Mouse (Mus musculus): ENCODE measurements around the gene Brip1. TPM values are rescaled to one million over a fixed set of nuclear protein-coding genes. Genes with fewer than 3 reads are reported as not detected.

The Brip1 gene
- polyA plus RNA-seq, 1 experiment from 2014 or later, result 0.60 TPM

GRCm38 (mm10) chr11:86059123-86059522 lies 141.9 kb downstream of the Brip1 start:
- Histone ChIP-seq H3K27me3 (replicated peaks) (no peaks in the 10 kb centered on the region), H3K4me3 (replicated peaks) (no peak overlapping the region), H3K36me3 (no peaks in the 10 kb centered on the region), H3K9me3 (replicated peaks) (no peaks in the 10 kb centered on the region), H3K4me2 (no peak overlapping the region), H3K4me1 (no peaks in the 10 kb centered on the region), H3K9ac (replicated peaks) (no peak overlapping the region), H3K27ac (replicated peaks) (no peak overlapping the region)
- no peak for ATAC-seq (ENCODE audit: low FRiP score)
- 77% methylated on average over 4 of the region's 4 CpGs for WGBS

GRCm38 (mm10) chr11:86055806-86056205 lies 145.2 kb downstream of the Brip1 start:
- Histone ChIP-seq H3K36me3 (no peaks in the 10 kb centered on the region), H3K9ac (replicated peaks) (no peak overlapping the region), H3K4me1 (no peaks in the 10 kb centered on the region), H3K27ac (replicated peaks) (no peak overlapping the region), H3K9me3 (replicated peaks) (no peaks in the 10 kb centered on the region), H3K4me3 (replicated peaks) (no peak overlapping the region), H3K4me2 (no peak overlapping the region), H3K27me3 (replicated peaks) (no peaks in the 10 kb centered on the region)
- no peak for ATAC-seq (ENCODE audit: low FRiP score)
- WGBS, result 80% methylated on average over 7 of the region's 7 CpGs

- H3K27ac ChIP-seq (replicated peaks), result no peak overlapping the region
- ATAC-seq (ENCODE audit: low FRiP score), result no peak
- H3K9ac ChIP-seq (replicated peaks), result no peak overlapping the region
- H3K4me2 ChIP-seq, result no peak overlapping the region
- no peak overlapping the region for H3K4me3 ChIP-seq (replicated peaks)
- 7% methylated on average over 6 of the region's 6 CpGs for WGBS
- H3K4me1 ChIP-seq, result peaks cover 6% of the 10 kb centered on the region; the same call in 1 of the 2 replicates
- H3K27me3 ChIP-seq (replicated peaks), result no peaks in the 10 kb centered on the region
- no peaks in the 10 kb centered on the region for H3K36me3 ChIP-seq
- H3K9me3 ChIP-seq (replicated peaks), result no peaks in the 10 kb centered on the region
Observed at GRCm38 (mm10) chr11:86051383-86051782, 149.6 kb downstream of the Brip1 start.

GRCm38 (mm10) chr11:86050430-86051280 lies 150.3 kb downstream of the Brip1 start:
- Histone ChIP-seq H3K27me3 (replicated peaks) (no peaks in the 10 kb centered on the region), H3K9ac (replicated peaks) (no peak overlapping the region), H3K4me3 (replicated peaks) (no peak overlapping the region), H3K27ac (replicated peaks) (no peak overlapping the region), H3K36me3 (no peaks in the 10 kb centered on the region), H3K9me3 (replicated peaks) (no peaks in the 10 kb centered on the region), H3K4me2 (no peak overlapping the region), H3K4me1 (peaks cover 6% of the 10 kb centered on the region; the same call in 1 of the 2 replicates)
- no peak for ATAC-seq (ENCODE audit: low FRiP score)
- 81% methylated on average over 8 of the region's 8 CpGs for WGBS

GRCm38 (mm10) chr11:86039994-86040393 lies 161.0 kb downstream of the Brip1 start:
- no peaks in the 10 kb centered on the region for H3K9me3 ChIP-seq (replicated peaks)
- no peak for ATAC-seq (ENCODE audit: low FRiP score)
- 77% methylated on average over 5 of the region's 5 CpGs for WGBS
- H3K27me3 ChIP-seq (replicated peaks), result no peaks in the 10 kb centered on the region
- H3K27ac ChIP-seq (replicated peaks), result no peak overlapping the region
- no peaks in the 10 kb centered on the region for H3K36me3 ChIP-seq
- H3K4me1 ChIP-seq, result 0 out of 2 replicates have a peak, but pooled peaks cover 9% of the 10 kb centered on the region
- H3K4me3 ChIP-seq (replicated peaks), result no peak overlapping the region
- no peak overlapping the region for H3K4me2 ChIP-seq
- no peak overlapping the region for H3K9ac ChIP-seq (replicated peaks)

GRCm38 (mm10) chr11:86039355-86039754 lies 161.6 kb downstream of the Brip1 start:
- 0 out of 2 replicates have a peak, but pooled peaks cover 9% of the 10 kb centered on the region for H3K4me1 ChIP-seq
- H3K4me2 ChIP-seq, result no peak overlapping the region
- no peaks in the 10 kb centered on the region for H3K9me3 ChIP-seq (replicated peaks)
- H3K27ac ChIP-seq (replicated peaks), result no peak overlapping the region
- WGBS, result 37% methylated on average over 8 of the region's 8 CpGs
- H3K9ac ChIP-seq (replicated peaks), result no peak overlapping the region
- ATAC-seq (ENCODE audit: low FRiP score), result no peak
- H3K27me3 ChIP-seq (replicated peaks), result no peaks in the 10 kb centered on the region
- H3K4me3 ChIP-seq (replicated peaks), result no peak overlapping the region
- H3K36me3 ChIP-seq, result no peaks in the 10 kb centered on the region

- Histone ChIP-seq H3K4me2 (no peak overlapping the region), H3K4me3 (replicated peaks) (no peak overlapping the region), H3K27ac (replicated peaks) (no peak overlapping the region), H3K4me1 (0 out of 2 replicates have a peak, but pooled peaks cover 9% of the 10 kb centered on the region), H3K27me3 (replicated peaks) (no peaks in the 10 kb centered on the region), H3K36me3 (no peaks in the 10 kb centered on the region), H3K9me3 (replicated peaks) (no peaks in the 10 kb centered on the region), H3K9ac (replicated peaks) (no peak overlapping the region)
- WGBS, result 67% methylated on average over 13 of the region's 13 CpGs
- ATAC-seq (ENCODE audit: low FRiP score), result no peak
Observed at GRCm38 (mm10) chr11:86038701-86039100, 162.3 kb downstream of the Brip1 start.

- Histone ChIP-seq H3K4me1 (peaks cover 3% of the 10 kb centered on the region; the same call in 1 of the 2 replicates), H3K9me3 (replicated peaks) (no peaks in the 10 kb centered on the region), H3K4me2 (no peak overlapping the region), H3K27me3 (replicated peaks) (no peaks in the 10 kb centered on the region), H3K36me3 (no peaks in the 10 kb centered on the region), H3K27ac (replicated peaks) (no peak overlapping the region), H3K9ac (replicated peaks) (no peak overlapping the region), H3K4me3 (replicated peaks) (no peak overlapping the region)
- no peak for ATAC-seq (ENCODE audit: low FRiP score)
- 80% methylated on average over 4 of the region's 4 CpGs for WGBS
Observed at GRCm38 (mm10) chr11:86032910-86033309, 168.1 kb downstream of the Brip1 start.

- no peak overlapping the region for H3K9ac ChIP-seq (replicated peaks)
- no peaks in the 10 kb centered on the region for H3K9me3 ChIP-seq (replicated peaks)
- no peak for ATAC-seq (ENCODE audit: low FRiP score)
- no peaks in the 10 kb centered on the region for H3K27me3 ChIP-seq (replicated peaks)
- peaks cover 13% of the 10 kb centered on the region for H3K4me1 ChIP-seq
- no peak overlapping the region for H3K4me3 ChIP-seq (replicated peaks)
- WGBS, result 46% methylated on average over 5 of the region's 5 CpGs
- no peaks in the 10 kb centered on the region for H3K36me3 ChIP-seq
- H3K4me2 ChIP-seq, result no peak overlapping the region
- no peak overlapping the region for H3K27ac ChIP-seq (replicated peaks)
Observed at GRCm38 (mm10) chr11:86028034-86028433, 173.0 kb downstream of the Brip1 start.

- no peaks in the 10 kb centered on the region for H3K9me3 ChIP-seq (replicated peaks)
- H3K4me1 ChIP-seq, result peaks cover 13% of the 10 kb centered on the region
- no peak for ATAC-seq (ENCODE audit: low FRiP score)
- H3K27me3 ChIP-seq (replicated peaks), result no peaks in the 10 kb centered on the region
- 5% methylated on average over 7 of the region's 7 CpGs for WGBS
- H3K4me2 ChIP-seq, result no peak overlapping the region
- no peak overlapping the region for H3K27ac ChIP-seq (replicated peaks)
- H3K36me3 ChIP-seq, result no peaks in the 10 kb centered on the region
- no peak overlapping the region for H3K9ac ChIP-seq (replicated peaks)
- H3K4me3 ChIP-seq (replicated peaks), result no peak overlapping the region
Observed at GRCm38 (mm10) chr11:86026556-86027194, 174.3 kb downstream of the Brip1 start.

- no peak overlapping the region for H3K4me2 ChIP-seq
- 69% methylated on average over 4 of the region's 4 CpGs for WGBS
- H3K9me3 ChIP-seq (replicated peaks), result no peaks in the 10 kb centered on the region
- no peak for ATAC-seq (ENCODE audit: low FRiP score)
- H3K4me1 ChIP-seq, result peaks cover 10% of the 10 kb centered on the region; the same call in 1 of the 2 replicates
- H3K27ac ChIP-seq (replicated peaks), result no peak overlapping the region
- H3K36me3 ChIP-seq, result no peaks in the 10 kb centered on the region
- no peak overlapping the region for H3K9ac ChIP-seq (replicated peaks)
- no peaks in the 10 kb centered on the region for H3K27me3 ChIP-seq (replicated peaks)
- no peak overlapping the region for H3K4me3 ChIP-seq (replicated peaks)
Observed at GRCm38 (mm10) chr11:86022439-86022838, 178.6 kb downstream of the Brip1 start.

GRCm38 (mm10) chr11:86020033-86020432 lies 181.0 kb downstream of the Brip1 start:
- Histone ChIP-seq H3K4me3 (replicated peaks) (no peak overlapping the region), H3K36me3 (no peaks in the 10 kb centered on the region), H3K9me3 (replicated peaks) (no peaks in the 10 kb centered on the region), H3K27me3 (replicated peaks) (no peaks in the 10 kb centered on the region), H3K4me1 (0 out of 2 replicates have a peak, but pooled peaks cover 5% of the 10 kb centered on the region), H3K4me2 (no peak overlapping the region), H3K9ac (replicated peaks) (no peak overlapping the region), H3K27ac (replicated peaks) (no peak overlapping the region)
- 50% methylated on average over 1 of the region's 1 CpGs for WGBS
- ATAC-seq (ENCODE audit: low FRiP score), result no peak
